Mouse (Mus musculus) induced T-regulatory cell, adult 2 months (primary cell): ENCODE results near the gene Tmsb15a.
A peak's percentile ranks its signal among the peaks of the same experiment; 100 is the strongest.
"Not testable (repeated sequence)": the region's sequence is repeated elsewhere in the genome, so short reads cannot be mapped to it uniquely, and the experiment has no call there.

ENCODE experiments used
- DNase-seq: peaks from one replicate; pipeline ENCODE4 v3.0.0-alpha.2; 2012; ENCODE audit warnings: low read depth

Tmsb15a gene

DNA sequence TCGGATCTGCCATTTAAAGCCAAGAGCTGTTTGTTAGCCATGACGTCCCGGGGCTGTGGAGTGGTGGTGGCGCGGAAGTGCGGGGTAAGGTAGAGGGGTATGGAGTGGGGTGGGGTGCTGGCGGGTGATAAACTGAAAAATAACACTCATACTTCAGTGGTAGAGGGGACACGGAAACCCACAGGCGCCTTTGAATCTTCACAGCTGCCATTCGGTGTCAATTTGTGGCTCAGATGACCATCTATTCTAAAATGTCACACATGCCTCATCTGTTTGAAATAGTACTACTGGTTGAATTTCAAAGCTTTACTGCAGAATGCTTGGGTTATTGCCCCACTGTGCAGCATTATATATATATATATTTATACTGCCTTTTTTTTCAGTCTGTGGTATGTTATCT lies at the start of gene Tmsb15a:
Gene Tmsb15a, minus strand, starts transcription at position 101 of the 400 bp plus-strand sequence.
- no peak for DNase-seq

DNA sequence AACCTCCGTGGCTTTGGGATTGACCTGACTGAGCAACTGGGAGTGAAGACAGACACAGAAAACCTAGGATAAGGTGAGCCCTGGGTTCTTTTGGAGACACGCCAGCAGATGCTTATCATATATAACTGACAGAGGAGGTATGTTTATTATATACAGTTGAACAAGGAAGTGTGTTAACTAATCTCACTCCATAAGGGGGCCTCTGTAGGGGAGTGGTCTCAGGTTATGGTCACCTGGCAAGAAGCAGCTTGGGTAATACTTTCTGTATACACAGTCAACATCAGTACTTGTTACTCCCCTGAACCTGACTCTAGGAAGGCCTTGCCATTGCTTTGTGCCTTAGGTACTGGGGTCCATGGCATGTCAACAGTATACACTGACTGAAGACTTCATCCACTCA lies 43.5 kb upstream of the Tmsb15a start:
- DNase-seq, result no peak

DNA sequence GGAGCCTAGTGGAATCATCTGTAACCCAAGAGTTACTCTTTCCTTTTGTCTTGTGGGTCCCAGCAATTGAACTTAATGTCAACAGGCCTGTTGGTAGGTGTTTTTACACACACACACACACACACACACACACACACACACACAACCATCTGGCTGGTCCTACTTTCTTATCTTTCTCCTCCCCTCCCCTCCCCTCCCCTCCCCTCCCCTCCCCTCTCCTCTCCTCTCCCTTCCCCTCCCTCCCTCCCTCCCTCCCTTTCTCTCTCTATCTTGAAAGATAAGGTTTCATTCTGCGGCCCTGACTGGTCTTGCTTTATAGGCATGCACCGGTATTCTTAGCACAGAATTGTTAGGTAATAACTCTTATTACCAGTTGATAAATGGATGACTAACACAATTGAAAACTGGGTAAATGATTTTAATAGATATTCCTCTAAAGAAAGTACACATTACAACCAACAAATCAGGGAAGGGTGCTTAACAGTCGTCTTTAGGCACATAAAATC lies 43.0 kb upstream of the Tmsb15a start:
- no peak for DNase-seq

DNA sequence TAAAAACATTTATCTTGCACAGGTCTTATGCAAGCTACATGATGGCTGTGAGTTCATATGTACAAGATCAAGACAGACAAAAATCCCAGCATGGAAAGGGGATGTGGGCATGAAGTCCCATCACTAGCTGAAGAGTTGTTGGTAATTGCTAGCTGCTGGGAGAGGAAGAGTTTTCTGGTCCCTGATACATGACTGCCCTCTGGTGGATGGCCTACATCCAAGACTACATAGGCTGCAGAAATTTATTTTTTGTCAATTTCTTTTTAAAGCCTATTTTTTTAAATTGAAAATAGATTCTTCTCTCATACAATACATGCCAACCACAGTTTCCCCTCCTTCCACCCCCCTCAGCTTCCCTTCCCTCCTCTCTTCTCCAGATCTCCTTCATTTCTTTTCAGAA lies 36.6 kb upstream of the Tmsb15a start:
- peak; percentile 36 for DNase-seq

DNA sequence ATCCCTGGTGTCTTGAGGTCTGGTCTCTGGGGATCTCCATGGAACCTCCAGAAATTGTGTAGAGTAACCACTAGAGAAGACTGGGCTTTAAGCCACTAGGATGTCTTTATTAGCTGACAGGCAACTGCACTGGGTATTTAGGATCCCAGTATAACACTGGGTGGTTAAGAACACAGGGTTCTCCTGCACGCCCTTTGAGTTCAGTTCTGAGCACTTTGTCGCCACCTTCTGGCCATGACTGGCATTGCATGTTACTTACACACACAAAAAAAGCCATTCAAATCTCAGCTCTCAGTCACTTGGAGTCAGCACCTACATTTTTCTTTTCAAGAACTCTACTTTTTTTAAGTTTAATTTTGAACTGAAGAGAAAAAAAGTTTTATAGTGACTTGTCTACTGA lies 27.8 kb upstream of the Tmsb15a start:
- DNase-seq, result peak; percentile 80

DNA sequence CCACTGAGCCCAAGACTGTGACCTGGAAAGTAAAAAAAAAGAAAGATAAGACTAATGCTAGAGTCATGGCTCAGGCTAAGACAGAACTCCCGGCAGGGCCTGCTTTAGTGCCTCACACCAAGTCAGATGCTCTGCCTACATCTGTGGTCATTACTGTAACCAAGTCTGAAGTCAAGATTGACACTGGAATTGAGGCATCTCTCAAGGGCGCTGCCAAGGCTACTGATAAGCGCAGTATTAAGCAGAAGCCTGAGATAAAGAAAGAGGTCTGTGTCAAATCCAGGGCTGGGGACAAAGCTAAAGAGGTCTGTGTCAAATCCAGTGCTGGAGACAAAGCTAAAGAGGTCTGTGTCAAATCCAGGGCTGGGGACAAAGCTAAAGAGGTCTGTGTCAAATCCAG lies 20.3 kb upstream of the Tmsb15a start:
- not testable (repeated sequence) for DNase-seq

DNA sequence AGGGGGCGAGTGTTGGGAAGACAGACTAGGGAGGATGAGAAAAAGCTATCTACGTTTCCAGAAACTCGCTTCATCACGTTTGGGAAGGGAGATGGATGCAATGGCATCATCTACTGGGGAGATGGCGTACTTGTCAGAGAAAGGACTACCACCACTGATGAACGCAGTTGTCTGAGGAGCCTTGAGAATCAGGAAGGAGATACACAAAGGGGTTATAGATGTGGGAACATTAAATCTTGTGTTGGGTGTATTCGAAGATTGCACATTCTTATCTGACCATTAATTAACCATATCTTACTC lies 17.9 kb upstream of the Tmsb15a start:
- no peak for DNase-seq

DNA sequence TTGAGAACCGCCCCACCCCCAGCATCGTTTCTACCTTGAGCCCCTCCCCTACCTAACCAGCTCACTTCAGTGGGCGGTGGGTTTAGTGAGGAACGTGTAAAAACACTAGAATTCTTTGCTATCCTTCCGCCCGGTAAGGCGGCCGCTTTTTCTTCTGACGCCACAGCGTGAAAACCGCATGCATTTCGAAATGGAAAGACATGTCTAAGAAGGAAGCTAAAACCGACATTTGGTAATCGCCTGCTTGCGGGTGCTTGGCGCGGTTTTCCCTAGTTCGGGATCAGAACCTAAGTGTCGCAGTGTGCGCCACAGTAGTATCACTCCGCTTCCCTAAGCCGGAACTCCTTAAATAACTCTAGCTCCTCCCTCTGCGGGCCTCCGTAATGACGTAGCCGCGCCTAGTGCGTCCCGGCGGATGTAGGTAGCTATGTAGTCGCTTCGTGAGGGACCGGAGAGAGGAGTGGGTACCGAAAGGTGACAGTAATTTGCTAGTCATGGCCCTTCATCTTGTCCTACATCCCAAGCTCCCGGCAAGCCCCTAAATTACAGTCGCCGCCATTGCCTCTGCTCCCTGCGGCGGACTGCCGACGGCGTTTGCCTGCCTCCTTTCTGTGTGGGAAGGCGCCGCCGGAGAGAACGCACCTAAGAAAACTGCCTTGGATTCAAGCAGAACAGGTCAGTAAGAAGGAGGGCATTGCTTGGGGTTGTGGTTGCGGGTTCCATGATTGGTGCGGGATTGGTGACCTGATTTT lies 17.4 kb upstream of the Tmsb15a start, which contains the start of the genes Armcx5 and Gprasp1:
Gene Armcx5, plus strand, starts transcription at position 430 of the 752 bp plus-strand sequence.
Gene Gprasp1, plus strand, starts transcription at position 430 of the 752 bp plus-strand sequence.
- DNase-seq, result peak; percentile 93

DNA sequence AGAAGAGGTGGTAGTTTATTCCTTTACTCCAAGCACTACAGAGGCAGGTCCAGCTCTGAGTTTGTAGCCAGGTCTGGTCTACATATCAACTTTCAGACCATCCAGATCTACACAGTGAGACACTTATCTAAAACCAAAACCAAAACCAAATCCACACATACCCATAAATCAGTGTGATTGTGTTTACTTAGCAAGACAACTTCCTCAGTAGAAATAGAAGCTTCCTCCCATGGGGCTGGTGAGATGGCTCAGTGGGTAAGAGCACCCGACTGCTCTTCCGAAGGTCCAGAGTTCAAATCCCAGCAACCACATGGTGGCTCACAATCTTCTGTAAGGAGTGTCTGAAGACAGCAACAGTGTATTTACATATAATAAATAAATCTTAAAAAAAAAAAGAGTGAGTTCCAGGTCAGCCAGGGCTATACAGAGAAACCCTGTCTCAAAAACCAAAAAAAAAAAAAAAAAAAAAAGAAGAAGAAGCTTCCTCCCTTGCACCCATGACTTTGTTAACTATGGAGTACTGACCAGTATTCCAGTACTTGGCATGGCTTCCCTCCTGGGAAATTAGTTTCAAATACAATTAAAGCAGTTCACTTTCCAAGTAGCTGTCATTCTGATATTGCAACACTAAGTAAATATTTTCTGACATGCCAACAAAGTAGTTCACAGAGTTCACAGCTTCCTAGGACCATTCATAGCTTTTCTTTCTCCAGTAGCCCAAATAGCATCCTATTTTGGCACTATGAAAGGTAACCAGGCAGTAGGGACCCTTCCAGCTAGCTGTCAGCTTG lies 13.9 kb upstream of the Tmsb15a start:
- peak; percentile 19 for DNase-seq

DNA sequence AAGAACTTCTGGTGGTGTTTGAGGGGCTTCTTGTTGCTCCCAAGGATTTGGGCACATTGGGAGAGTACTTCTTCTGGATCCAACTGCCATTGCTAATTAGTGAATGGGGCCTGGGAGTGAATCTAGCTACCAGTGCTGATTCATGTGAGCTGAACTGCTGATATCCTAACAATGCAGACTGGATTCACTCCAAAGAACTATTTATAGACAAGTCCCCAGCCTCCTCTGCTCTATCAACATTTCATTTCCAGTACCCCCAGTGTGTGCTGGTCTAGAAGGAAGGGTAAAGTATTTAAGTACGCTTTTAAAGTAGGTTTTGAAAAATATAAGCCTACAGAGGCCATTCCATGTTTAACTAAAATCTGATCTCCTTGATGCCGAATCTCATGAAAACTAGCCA lies 12.2 kb downstream of the Tmsb15a start:
- DNase-seq, result no peak

DNA sequence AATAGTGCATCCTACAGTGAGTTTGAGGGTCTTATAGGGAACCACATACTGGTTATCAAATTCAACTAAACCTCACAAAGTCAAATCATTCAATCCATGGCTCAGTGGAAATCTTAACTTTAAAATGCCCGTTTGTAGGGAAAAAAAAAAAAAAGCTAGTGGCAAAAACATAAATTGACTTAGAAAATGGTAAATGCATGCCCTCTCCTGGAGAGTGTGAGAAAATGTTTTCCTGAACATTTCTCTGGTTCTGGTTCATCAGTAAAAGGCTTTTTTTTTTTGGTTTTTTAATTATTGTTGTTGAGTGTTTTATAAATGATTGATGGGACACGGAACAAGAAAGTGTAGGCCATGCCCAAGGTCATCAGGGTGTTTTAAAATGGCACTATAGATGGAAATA lies 20.7 kb downstream of the Tmsb15a start:
- DNase-seq, result no peak

DNA sequence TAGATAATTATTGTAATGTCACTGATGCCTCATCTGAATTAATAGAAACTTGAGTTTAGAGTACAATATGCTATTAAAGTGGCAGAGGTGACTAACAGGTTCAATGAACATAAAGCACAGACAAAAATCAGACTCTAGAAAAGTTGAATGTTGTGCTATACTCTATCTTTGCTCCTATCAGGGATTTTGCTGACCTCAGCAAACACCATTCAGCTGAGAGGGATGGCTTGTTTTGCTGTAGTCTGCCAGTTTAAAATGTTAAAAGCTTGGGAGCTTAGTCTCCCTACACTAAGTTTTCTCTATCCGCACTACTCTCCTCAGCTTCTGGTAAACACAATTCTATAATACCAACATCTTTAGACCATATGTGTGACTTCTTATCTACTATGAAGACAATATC lies 21.9 kb downstream of the Tmsb15a start:
- DNase-seq, result no peak

DNA sequence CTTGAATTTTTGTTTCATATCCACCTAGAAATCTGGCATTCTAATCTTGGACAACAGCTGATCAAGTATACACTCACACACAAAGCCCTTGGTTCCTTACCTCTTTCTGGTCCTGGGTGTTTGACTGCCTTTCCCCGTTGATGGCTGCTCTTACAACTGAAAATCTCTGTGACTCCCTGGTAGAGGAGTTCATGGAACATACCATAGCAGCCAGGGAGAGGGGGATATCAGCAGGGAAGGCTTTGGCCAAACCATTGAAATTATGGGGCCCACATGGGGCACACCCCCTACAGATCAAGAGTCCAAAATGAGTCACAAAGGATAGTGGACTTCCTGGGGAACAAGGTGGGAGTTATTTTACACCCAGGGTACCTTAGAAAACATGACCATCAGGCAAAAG lies 31.4 kb downstream of the Tmsb15a start, which contains the start of gene Tcp11x2:
Gene Tcp11x2, minus strand, starts transcription at position 158 of the 400 bp plus-strand sequence.
- no peak for DNase-seq

DNA sequence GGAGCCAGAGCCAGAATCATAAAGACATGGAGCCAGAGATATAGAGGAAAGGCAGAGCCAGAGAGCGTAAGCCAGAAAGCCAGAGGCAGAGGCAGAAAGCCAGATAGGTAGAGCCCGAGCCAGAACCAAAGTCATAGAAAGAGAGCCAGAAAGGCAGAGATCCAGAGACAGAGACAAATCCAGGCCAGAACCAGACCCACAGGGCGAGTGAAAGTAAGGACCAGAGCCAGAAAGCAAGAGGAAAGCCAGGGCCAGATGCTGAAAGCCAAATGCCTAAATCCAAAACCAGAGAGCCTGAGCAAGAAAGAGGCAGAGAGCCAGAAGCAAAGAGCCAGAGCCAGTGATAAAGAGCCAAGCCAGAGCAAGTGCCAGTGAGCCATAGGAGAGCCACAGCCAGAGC lies 37.3 kb downstream of the Tmsb15a start:
- no peak for DNase-seq

DNA sequence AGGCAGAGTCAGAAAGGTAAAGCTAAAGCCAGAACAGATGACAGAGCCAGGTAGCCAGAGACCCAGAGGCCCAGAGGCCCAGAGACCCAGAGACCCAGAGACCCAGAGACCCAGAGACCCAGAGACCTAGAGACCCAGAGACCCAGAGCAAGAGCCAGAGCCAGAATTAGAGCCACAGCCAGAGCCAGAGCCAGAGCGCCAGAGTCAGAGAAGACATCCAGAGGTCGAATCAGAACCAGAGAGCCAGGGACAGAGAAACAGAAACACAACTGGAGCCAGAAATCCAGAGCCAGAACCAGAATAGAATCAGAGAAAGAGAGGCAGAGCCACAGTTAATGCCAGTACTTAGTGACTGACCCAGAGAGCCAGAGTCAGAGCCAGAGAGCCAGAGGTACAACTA lies 43.2 kb downstream of the Tmsb15a start:
- DNase-seq, result no peak
